Mouse (Mus musculus) cerebellum, adult 2 months (tissue): ENCODE data around the gene Cd2bp2.

Source experiments
- CTCF ChIP-seq: fragments of 200-500 bp; IDR thresholded peaks from 2 replicates; pipeline ENCODE4 v1.5.1; 2011; ENCODE audit warnings: low read depth, mild to moderate bottlenecking, control low read depth, low read length, moderate library complexity, borderline replicate concordance; ENCODE audit not compliant: insufficient read depth
- POLR2A ChIP-seq: fragments of 200-500 bp; IDR thresholded peaks from 2 replicates; pipeline ENCODE4 v1.6.1; 2011; ENCODE audit warnings: low read length, control low read depth, borderline replicate concordance; ENCODE audit not compliant: insufficient read depth

GRCm38 (mm10) chr7:127225147-127225995, 29.5 kb upstream of the Cd2bp2 start:
- TF ChIP-seq POLR2A: no peak
- no peak for TF ChIP-seq CTCF
